Mouse (Mus musculus) intestine, postnatal 0 days (tissue): ENCODE results near the gene Nup85. TPM values are rescaled to one million over a fixed set of nuclear protein-coding genes. Genes with fewer than 3 reads are reported as not detected.

Experiments used
- ATAC-seq: fragments of 200-750 bp; cut with Nextera tagmentation; 2 replicates; pipeline ENCODE4 v1.8.0; 2017; ENCODE audit warnings: mild to moderate bottlenecking, moderate TSS enrichment, moderate library complexity
- H3K27ac ChIP-seq: fragments of 300-500 bp; sonication (generic); 2 replicates; pipeline ENCODE4 v1.5.1; 2014; ENCODE audit warnings: mild to moderate bottlenecking, low read depth, low read length, moderate library complexity
- H3K27me3 ChIP-seq: fragments of 300-500 bp; sonication (generic); replicated peaks from 2 replicates; pipeline ENCODE4 v1.6.1; 2014; ENCODE audit warnings: low read length, mixed read lengths; ENCODE audit not compliant: control insufficient read depth, insufficient read depth
- H3K36me3 ChIP-seq: fragments of 300-500 bp; sonication (generic); 2 replicates; pipeline ENCODE4 v1.6.1; 2014; ENCODE audit warnings: mild to moderate bottlenecking, moderate library complexity; ENCODE audit not compliant: control insufficient read depth, insufficient read depth
- H3K4me1 ChIP-seq: fragments of 300-500 bp; sonication (generic); replicated peaks from 2 replicates; pipeline ENCODE4 v1.6.1; 2014; ENCODE audit warnings: antibody characterized with exemption, low read length, mixed read lengths; ENCODE audit not compliant: control insufficient read depth, insufficient read depth
- H3K4me2 ChIP-seq: fragments of 300-500 bp; sonication (generic); replicated peaks from 2 replicates; pipeline ENCODE4 v1.6.1; 2014; ENCODE audit warnings: low read depth, mild to moderate bottlenecking, moderate library complexity
- H3K4me3 ChIP-seq: fragments of 300-500 bp; sonication (generic); 2 replicates; pipeline ENCODE4 v1.5.1; 2014; ENCODE audit warnings: low read depth, low read length
- H3K9ac ChIP-seq: fragments of 300-500 bp; sonication (generic); 2 replicates; pipeline ENCODE4 v1.6.1; 2014; ENCODE audit warnings: mild to moderate bottlenecking, low read depth, low read length
- H3K9me3 ChIP-seq: fragments of 300-500 bp; sonication (generic); 2 replicates; pipeline ENCODE4 v1.6.1; 2016; ENCODE audit warnings: mixed run types; ENCODE audit not compliant: control insufficient read depth
- CTCF ChIP-seq: sonication (generic); IDR thresholded peaks from 2 replicates; pipeline ENCODE4 v1.5.1; 2016; ENCODE audit warnings: low read depth, mild to moderate bottlenecking, control low read depth, antibody characterized with exemption, moderate library complexity
- WGBS: fragments of 180-500 bp; shearing (Covaris S2); extraction: QIAGEN DNeasy Blood & Tissue Kit; methylation state at CpG from one replicate; pipeline ENCODE4 v1.1.7; 2014; 5-methylcytosine and 5-hydroxymethylcytosine counted together
- polyA plus RNA-seq: library from polyadenylated mRNA; unstranded; fragments of >200 nt; fragmentation: Nextera tagmentation; extraction: Ambion mirVana; gene quantifications from 2 replicates; pipeline ENCODE4 v1.2.1, GENCODE M21; 2015

The Nup85 gene
- polyA plus RNA-seq, 1 experiment from 2014 or later, result 30.4 TPM

- H3K9me3 ChIP-seq, result no peaks in the 10 kb centered on the region
- H3K9ac ChIP-seq, result peak overlapping the region; percentile 76; the same call in 1 of the 2 replicates
- H3K4me1 ChIP-seq, result peaks cover 4% of the 10 kb centered on the region; the same call in 1 of the 2 replicates
- H3K27me3 ChIP-seq, result no peaks in the 10 kb centered on the region
- no peak for ATAC-seq
- H3K27ac ChIP-seq, result no peak overlapping the region
- H3K4me2 ChIP-seq, result peak overlapping the region; percentile 76
- H3K36me3 ChIP-seq, result peaks cover 15% of the 10 kb centered on the region
- peak overlapping the region; percentile 80 for H3K4me3 ChIP-seq
- 43% methylated on average over 4 of the region's 4 CpGs for WGBS
- peak; percentile 38 for TF ChIP-seq CTCF
Observed at GRCm38 (mm10) chr11:115563406-115563805, 828 bp upstream of the Nup85 start.

- Histone ChIP-seq H3K27ac (no peak overlapping the region), H3K36me3 (peaks cover 30% of the 10 kb centered on the region), H3K4me1 (peaks cover 4% of the 10 kb centered on the region; the same call in 1 of the 2 replicates), H3K27me3 (no peaks in the 10 kb centered on the region), H3K9ac (peak overlapping the region; percentile 76), H3K9me3 (no peaks in the 10 kb centered on the region), H3K4me2 (peak overlapping the region; percentile 76), H3K4me3 (peak overlapping the region; percentile 80)
- TF ChIP-seq CTCF, result no peak
- ATAC-seq, result no peak
- 12% methylated on average over 7 of the region's 7 CpGs for WGBS
Observed at GRCm38 (mm10) chr11:115564961-115565360, 727 bp downstream of the Nup85 start.

GRCm38 (mm10) chr11:115579080-115579479, 14.8 kb downstream of the Nup85 start:
- Histone ChIP-seq H3K4me2 (no peak overlapping the region), H3K27me3 (no peaks in the 10 kb centered on the region), H3K9me3 (no peaks in the 10 kb centered on the region), H3K27ac (no peak overlapping the region), H3K36me3 (peaks cover 46% of the 10 kb centered on the region), H3K4me1 (no peaks in the 10 kb centered on the region), H3K4me3 (no peak overlapping the region), H3K9ac (no peak overlapping the region)
- no peak for ATAC-seq
- TF ChIP-seq CTCF, result no peak

- Histone ChIP-seq H3K9me3 (no peaks in the 10 kb centered on the region), H3K4me3 (no peak overlapping the region), H3K4me2 (no peak overlapping the region), H3K27ac (no peak overlapping the region), H3K36me3 (peaks cover 78% of the 10 kb centered on the region), H3K4me1 (no peaks in the 10 kb centered on the region), H3K27me3 (no peaks in the 10 kb centered on the region), H3K9ac (no peak overlapping the region)
- no peak for ATAC-seq
- no peak for TF ChIP-seq CTCF
- 71% methylated on average over 10 of the region's 10 CpGs for WGBS
Observed at GRCm38 (mm10) chr11:115582913-115583606, 18.8 kb downstream of the Nup85 start.

GRCm38 (mm10) chr11:115584376-115585073, 20.3 kb downstream of the Nup85 start:
- Histone ChIP-seq H3K27ac (no peak overlapping the region; the same call in 1 of the 2 replicates), H3K4me1 (no peaks in the 10 kb centered on the region), H3K4me2 (no peak overlapping the region), H3K4me3 (no peak overlapping the region), H3K36me3 (peaks cover 86% of the 10 kb centered on the region), H3K9me3 (no peaks in the 10 kb centered on the region), H3K27me3 (no peaks in the 10 kb centered on the region), H3K9ac (no peak overlapping the region)
- ATAC-seq, result no peak
- WGBS, result 82% methylated on average over 10 of the region's 10 CpGs
- TF ChIP-seq CTCF, result no peak

- WGBS, result 63% methylated on average over 7 of the region's 7 CpGs
- H3K36me3 ChIP-seq, result peaks cover 92% of the 10 kb centered on the region
- H3K9me3 ChIP-seq, result no peaks in the 10 kb centered on the region
- no peak overlapping the region for H3K9ac ChIP-seq
- no peaks in the 10 kb centered on the region for H3K4me1 ChIP-seq
- H3K4me2 ChIP-seq, result no peak overlapping the region
- peak; percentile 55 for ATAC-seq
- no peak overlapping the region for H3K4me3 ChIP-seq
- no peak for TF ChIP-seq CTCF
- H3K27ac ChIP-seq, result peak overlapping the region; percentile 50; the same call in 1 of the 2 replicates
- H3K27me3 ChIP-seq, result no peaks in the 10 kb centered on the region
Observed at GRCm38 (mm10) chr11:115585573-115586100, 21.4 kb downstream of the Nup85 start.
